Mouse (Mus musculus): ENCODE measurements around the gene Rex1bd. TPM values are rescaled to one million over a fixed set of nuclear protein-coding genes. Genes with fewer than 3 reads are reported as not detected.

Rex1bd gene
- polyA plus RNA-seq, 1 experiment = 189 TPM

- Histone ChIP-seq H3K27me3 (ENCODE audit: control insufficient read depth, insufficient read depth, low read length) (no peaks in the 10 kb centered on the region), H3K4me3 (replicated peaks; ENCODE audit: insufficient read depth, low read depth, low read length) (peak overlapping the region; percentile 78), H3K27ac (ENCODE audit: insufficient read depth, low read length) (no peak overlapping the region; the same call in 1 of the 2 replicates), H3K4me1 (ENCODE audit: control insufficient read depth, insufficient read depth, low read length) (peaks cover 16% of the 10 kb centered on the region)
- 5% methylated on average over 21 of the region's 21 CpGs for WGBS
- TF ChIP-seq POLR2A (IDR thresholded peaks at IDR 0.05; ENCODE audit: borderline replicate concordance, insufficient read depth, low read length) (no peak), CTCF (IDR thresholded peaks at IDR 0.05; ENCODE audit: borderline replicate concordance, insufficient read depth, low read depth, low read length) (no peak)
- DNase-seq = peak in 1 of 2 experiments; percentile 47
Measured at GRCm38 (mm10) chr8:70477269-70477982, 29.1 kb downstream of the Rex1bd start.

GRCm38 (mm10) chr8:70476333-70477268 lies 30.0 kb downstream of the Rex1bd start, which contains the start of gene Klhl26:
Gene Klhl26 (minus strand): TSS chr8:70476968.
- WGBS = under 1% methylated on average over 53 of the region's 53 CpGs

DNA sequence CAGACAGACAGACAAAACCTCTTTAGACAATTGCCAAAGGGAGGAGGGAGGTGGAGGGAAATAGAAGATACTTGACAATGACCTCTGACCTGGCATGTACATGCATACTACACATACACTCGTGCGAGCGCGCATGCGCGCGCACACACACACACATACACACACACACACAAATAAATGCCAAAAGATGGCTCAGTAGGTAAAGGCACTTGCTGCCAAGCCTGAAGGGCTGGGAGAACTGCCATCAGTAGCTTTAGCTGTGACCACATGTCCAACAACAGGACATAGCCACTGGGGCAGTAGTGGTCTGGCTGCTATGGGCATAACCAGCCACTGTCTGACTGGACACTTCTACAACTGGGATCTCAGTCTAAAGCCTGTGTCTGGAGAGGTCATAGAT lies 34.7 kb downstream of the Rex1bd start:
- TF ChIP-seq POLR2A (IDR thresholded peaks at IDR 0.05; ENCODE audit: borderline replicate concordance, insufficient read depth, low read length) (no peak), CTCF (IDR thresholded peaks at IDR 0.05; ENCODE audit: borderline replicate concordance, insufficient read depth, low read depth, low read length) (no peak)
- peak; percentile 66 to 79 for DNase-seq
- Histone ChIP-seq H3K4me3 (replicated peaks; ENCODE audit: insufficient read depth, low read depth, low read length) (no peak overlapping the region), H3K27me3 (ENCODE audit: control insufficient read depth, insufficient read depth, low read length) (no peaks in the 10 kb centered on the region), H3K4me1 (ENCODE audit: control insufficient read depth, insufficient read depth, low read length) (peaks cover 38% of the 10 kb centered on the region), H3K27ac (ENCODE audit: insufficient read depth, low read length) (no peak overlapping the region)
- 35% methylated on average over 7 of the region's 7 CpGs for WGBS

More at GRCm38 (mm10) chr8:70476333-70477268, 30.0 kb downstream of the Rex1bd start, which contains the start of gene Klhl26:
- H3K4me1 ChIP-seq (ENCODE audit: control insufficient read depth, insufficient read depth, low read length) = peaks cover 19% of the 10 kb centered on the region
- peak within 1 kb of the TSS; percentile 75 for H3K27ac ChIP-seq (ENCODE audit: insufficient read depth, low read length)
- peak; percentile 95 to 97 for DNase-seq
- H3K4me3 ChIP-seq (replicated peaks; ENCODE audit: insufficient read depth, low read depth, low read length) = peak within 1 kb of the TSS; percentile 78
- TF ChIP-seq CTCF (IDR thresholded peaks at IDR 0.05; ENCODE audit: borderline replicate concordance, insufficient read depth, low read depth, low read length) (no peak), POLR2A (IDR thresholded peaks at IDR 0.05; ENCODE audit: borderline replicate concordance, insufficient read depth, low read length) (peak; percentile 51; the same call in 1 of the 2 replicates)
- no peaks in the 10 kb centered on the region for H3K27me3 ChIP-seq (ENCODE audit: control insufficient read depth, insufficient read depth, low read length)

DNA sequence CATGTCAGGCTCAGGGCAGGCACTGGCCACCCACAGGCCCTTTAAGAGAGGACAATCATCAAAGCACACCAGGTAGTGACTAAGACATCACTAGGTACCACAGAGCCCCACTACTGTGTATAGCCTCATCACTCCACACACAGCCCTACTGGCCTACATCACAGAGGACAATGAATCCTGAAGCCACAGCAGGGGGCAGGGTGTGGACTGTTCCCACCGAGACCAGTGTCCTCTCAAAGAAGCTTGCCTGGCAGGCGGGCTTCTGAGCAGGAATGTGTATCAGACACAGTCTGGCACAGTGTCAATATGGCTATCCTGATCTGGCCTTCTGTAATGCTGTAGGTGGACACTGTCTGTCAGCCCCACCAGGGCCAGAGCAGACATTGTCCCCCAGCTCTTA lies 36.6 kb downstream of the Rex1bd start:
- Histone ChIP-seq H3K4me1 (ENCODE audit: control insufficient read depth, insufficient read depth, low read length) (peaks cover 50% of the 10 kb centered on the region), H3K27me3 (ENCODE audit: control insufficient read depth, insufficient read depth, low read length) (no peaks in the 10 kb centered on the region), H3K4me3 (replicated peaks; ENCODE audit: insufficient read depth, low read depth, low read length) (no peak overlapping the region), H3K27ac (ENCODE audit: insufficient read depth, low read length) (peak overlapping the region; percentile 42)
- no peak for DNase-seq
- TF ChIP-seq POLR2A (IDR thresholded peaks at IDR 0.05; ENCODE audit: borderline replicate concordance, insufficient read depth, low read length) (no peak), CTCF (IDR thresholded peaks at IDR 0.05; ENCODE audit: borderline replicate concordance, insufficient read depth, low read depth, low read length) (no peak)
- WGBS = 7% methylated on average over 2 of the region's 2 CpGs

DNA sequence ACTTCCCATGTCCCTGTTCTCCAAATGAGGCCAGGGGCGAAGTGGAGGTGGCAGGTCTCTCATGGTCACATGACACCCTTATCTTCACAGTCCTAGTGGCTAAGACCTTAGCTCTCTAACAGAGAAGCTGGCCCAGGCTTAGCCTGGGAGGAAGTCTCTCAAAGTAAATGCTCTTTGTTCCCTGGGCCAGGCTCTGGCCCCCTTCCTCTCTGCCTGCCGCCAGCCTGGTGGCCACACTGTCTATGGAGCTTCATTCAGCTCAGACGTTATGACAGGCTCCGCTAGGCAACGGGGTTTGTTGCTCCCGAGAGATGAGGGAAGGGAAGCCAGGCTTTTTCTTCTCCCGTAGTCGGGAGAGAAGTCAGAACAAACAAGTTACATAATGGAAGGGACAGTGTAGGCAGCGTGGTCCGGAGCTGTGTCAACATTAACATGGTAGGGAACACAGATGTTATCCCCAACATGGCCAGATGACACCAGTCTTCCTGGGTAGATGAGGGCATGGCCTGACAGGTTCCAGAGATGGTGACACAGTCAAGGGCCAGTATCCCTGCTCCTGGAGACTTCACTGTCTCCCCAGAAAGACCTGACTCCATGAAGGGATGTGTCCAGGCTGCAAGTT lies 37.1 kb downstream of the Rex1bd start:
- Histone ChIP-seq H3K4me1 (ENCODE audit: control insufficient read depth, insufficient read depth, low read length) (peaks cover 54% of the 10 kb centered on the region), H3K27ac (ENCODE audit: insufficient read depth, low read length) (peak overlapping the region; percentile 42), H3K4me3 (replicated peaks; ENCODE audit: insufficient read depth, low read depth, low read length) (no peak overlapping the region), H3K27me3 (ENCODE audit: control insufficient read depth, insufficient read depth, low read length) (no peaks in the 10 kb centered on the region)
- no peak for DNase-seq
- no peak for TF ChIP-seq POLR2A (IDR thresholded peaks at IDR 0.05; ENCODE audit: borderline replicate concordance, insufficient read depth, low read length)
- no peak for TF ChIP-seq CTCF (IDR thresholded peaks at IDR 0.05; ENCODE audit: borderline replicate concordance, insufficient read depth, low read depth, low read length)
- WGBS = 36% methylated on average over 10 of the region's 10 CpGs

DNA sequence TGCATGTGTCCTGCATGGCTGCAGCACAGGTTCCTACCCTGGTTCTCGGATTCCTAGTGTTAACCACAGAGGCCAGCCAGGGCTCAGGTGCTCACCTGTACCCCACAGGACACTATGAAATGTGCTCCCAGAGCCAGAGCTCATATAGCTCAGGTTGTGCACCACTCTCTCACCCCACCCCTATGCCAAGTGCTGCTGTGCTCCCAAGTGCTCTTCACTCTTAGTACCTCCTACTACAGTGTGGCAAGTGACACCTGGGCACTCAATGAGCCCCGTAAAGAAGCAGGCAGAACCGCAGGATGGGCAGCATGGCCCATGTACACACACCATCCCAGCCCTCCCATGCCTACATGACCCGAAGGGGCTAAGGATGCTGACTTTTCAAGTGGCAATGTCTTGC lies 37.8 kb downstream of the Rex1bd start:
- DNase-seq = no peak
- 95% methylated on average over 4 of the region's 4 CpGs for WGBS
- no peak overlapping the region for H3K4me3 ChIP-seq (replicated peaks; ENCODE audit: insufficient read depth, low read depth, low read length)
- H3K4me1 ChIP-seq (ENCODE audit: control insufficient read depth, insufficient read depth, low read length) = peaks cover 61% of the 10 kb centered on the region
- H3K27ac ChIP-seq (ENCODE audit: insufficient read depth, low read length) = peak overlapping the region; percentile 31
- H3K27me3 ChIP-seq (ENCODE audit: control insufficient read depth, insufficient read depth, low read length) = no peaks in the 10 kb centered on the region
- TF ChIP-seq CTCF (IDR thresholded peaks at IDR 0.05; ENCODE audit: borderline replicate concordance, insufficient read depth, low read depth, low read length) (no peak), POLR2A (IDR thresholded peaks at IDR 0.05; ENCODE audit: borderline replicate concordance, insufficient read depth, low read length) (no peak)

- TF ChIP-seq POLR2A (IDR thresholded peaks at IDR 0.05; ENCODE audit: borderline replicate concordance, insufficient read depth, low read length) (no peak), CTCF (IDR thresholded peaks at IDR 0.05; ENCODE audit: borderline replicate concordance, insufficient read depth, low read depth, low read length) (no peak)
- no peaks in the 10 kb centered on the region for H3K27me3 ChIP-seq (ENCODE audit: control insufficient read depth, insufficient read depth, low read length)
- H3K4me3 ChIP-seq (replicated peaks; ENCODE audit: insufficient read depth, low read depth, low read length) = no peak overlapping the region
- no peak overlapping the region for H3K27ac ChIP-seq (ENCODE audit: insufficient read depth, low read length)
- no peak for DNase-seq
- peaks cover 67% of the 10 kb centered on the region for H3K4me1 ChIP-seq (ENCODE audit: control insufficient read depth, insufficient read depth, low read length)
- WGBS = 48% methylated on average over 1 of the region's 1 CpGs
Measured at GRCm38 (mm10) chr8:70467907-70468306, 38.6 kb downstream of the Rex1bd start.
